Mouse (Mus musculus) testis, adult 2 months (tissue): ENCODE measurements around the gene Casz1.

Experiments used
- CTCF ChIP-seq: fragments of 200-500 bp; IDR thresholded peaks from 2 replicates; pipeline ENCODE4 v1.5.1; 2012; ENCODE audit warnings: low read depth, mild to moderate bottlenecking, inconsistent platforms, low read length, moderate library complexity; ENCODE audit not compliant: control insufficient read depth, insufficient read depth, insufficient replicate concordance
- POLR2A ChIP-seq: fragments of 200-500 bp; IDR thresholded peaks from 2 replicates; pipeline ENCODE4 v1.6.1; 2012; ENCODE audit warnings: low read depth, mild to moderate bottlenecking, inconsistent platforms, low read length, moderate library complexity; ENCODE audit not compliant: control insufficient read depth

- TF ChIP-seq CTCF (no peak), POLR2A (no peak)
These were observed 6.5 kb upstream of the Casz1 start for GRCm38 (mm10) chr4:148797475-148798324.
